Mouse (Mus musculus) mouse embryonic stem cell (cell line): ENCODE measurements around the gene Tmcc2.
"Not testable (repeated sequence)": the region's sequence is repeated elsewhere in the genome, so short reads cannot be mapped to it uniquely, and the experiment has no call there.

Source experiments
- in situ Hi-C, 2 experiments: fragments of 300-500 bp; cut with MboI; formaldehyde crosslinking; loops; 1 replicate in 1 of 2; 3 replicates in 1 of 2; pipeline ENCODE4 v1.14.3; 2019 to 2020; ENCODE audit warnings: low sequenced_read_pairs in 2 of 2, low pct_unique_long_range_greater_than_20kb in 1 of 2, mixed read lengths in 1 of 2; ENCODE audit not compliant: unreplicated experiment in 1 of 2

Tmcc2 gene

GRCm38 (mm10) chr1:132349049-132349448, 42.0 kb downstream of the Tmcc2 start:
- in situ Hi-C loops = not testable (repeated sequence)

DNA sequence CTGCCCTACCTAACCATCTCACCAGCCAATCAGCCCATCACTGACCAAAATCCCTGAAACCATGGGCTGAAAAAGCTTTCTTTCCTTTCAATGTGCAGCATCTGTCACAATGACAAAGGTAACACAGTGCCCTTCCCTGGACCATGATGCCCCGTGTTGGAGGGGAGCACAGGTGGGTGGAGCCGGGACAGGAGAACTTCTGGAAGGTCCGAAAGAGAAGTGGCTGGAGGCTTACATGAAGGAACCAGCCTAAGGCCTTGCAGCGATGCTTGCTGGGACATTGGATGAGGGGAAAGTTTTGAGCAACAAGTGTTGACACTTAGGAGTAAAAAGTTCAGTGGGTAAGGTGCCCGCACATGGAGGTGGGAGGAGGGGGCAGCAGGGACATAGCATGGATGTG, 42.7 kb downstream of the Tmcc2 start:
- in situ Hi-C loops = no loop called here

GRCm38 (mm10) chr1:132346951-132347350, 44.1 kb downstream of the Tmcc2 start:
- in situ Hi-C loops = no loop called here

DNA sequence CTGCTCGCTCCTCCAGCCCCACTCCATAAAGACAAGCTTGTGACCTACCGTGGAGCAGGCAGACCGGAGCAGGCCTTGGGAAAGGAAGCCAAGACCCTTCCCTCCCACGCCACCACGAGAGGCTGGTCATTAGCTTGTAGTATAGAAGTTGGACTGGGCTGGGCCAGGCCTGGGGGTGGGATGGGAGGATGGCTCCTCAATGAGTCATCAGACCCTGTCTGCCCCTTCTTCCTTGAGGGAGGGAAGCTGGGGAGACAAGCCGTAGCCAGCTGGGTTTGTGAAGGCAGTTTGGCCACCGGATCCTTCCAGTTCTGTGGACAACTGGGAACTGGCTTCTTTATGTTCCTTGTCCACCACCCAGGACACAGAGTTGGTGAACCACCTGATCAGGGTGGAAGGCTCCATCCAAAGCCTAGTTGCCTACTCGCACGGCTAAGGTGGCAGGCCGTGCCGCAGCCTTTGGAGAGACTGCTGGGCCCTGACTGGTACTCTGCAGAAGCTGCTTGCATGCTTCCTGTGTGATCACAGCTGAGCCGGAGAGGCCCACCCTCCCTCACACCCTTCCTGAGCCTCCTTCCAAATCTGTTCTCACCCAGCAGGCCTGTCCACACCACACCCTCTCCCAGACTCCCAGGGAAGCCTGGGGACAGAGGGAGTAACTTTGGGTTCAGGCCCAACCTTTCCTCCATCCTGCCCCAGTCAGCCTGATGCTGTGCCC, 44.8 kb downstream of the Tmcc2 start:
- in situ Hi-C loops = no loop called here

DNA sequence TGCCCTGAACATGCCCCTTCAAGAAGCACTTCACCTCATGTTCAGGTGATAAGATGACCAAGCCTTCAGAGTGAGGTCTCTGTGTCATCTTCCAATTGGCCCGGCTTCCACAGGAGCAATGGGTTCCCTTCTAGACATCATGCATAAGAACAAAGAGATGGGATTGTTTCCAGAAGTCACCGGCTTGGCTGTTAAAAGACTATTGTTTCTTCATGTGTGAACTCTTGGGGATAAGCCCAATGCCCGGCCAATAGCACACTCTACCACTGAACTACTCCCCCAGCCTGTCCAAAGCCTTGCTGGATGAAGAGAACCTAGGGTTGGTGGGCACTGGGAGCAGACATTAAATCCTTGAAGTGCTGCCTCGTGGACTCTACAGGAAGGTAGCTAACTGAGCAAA, 45.6 kb downstream of the Tmcc2 start:
- in situ Hi-C loops = no loop called here

DNA sequence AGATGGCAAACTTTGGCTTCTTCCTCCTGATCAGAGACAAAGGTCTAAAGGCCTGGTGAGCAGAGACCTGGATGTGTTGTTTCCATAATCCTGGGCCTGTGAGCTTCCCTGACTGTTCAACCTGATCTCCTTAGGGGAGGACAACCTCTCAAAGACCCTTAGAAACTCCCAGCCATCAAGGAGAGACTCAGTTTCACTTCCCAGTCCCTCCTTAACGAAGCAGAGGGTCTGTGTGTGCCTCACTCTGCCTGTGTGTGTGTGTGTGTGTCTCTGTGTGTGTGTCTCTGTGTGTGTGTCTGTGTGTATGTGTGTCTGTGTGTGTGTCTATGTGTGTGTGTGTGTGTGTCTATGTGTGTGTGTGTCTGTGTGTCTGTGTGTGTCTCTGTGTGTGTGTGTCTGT, 47.4 kb downstream of the Tmcc2 start:
- in situ Hi-C loops = no loop called here

DNA sequence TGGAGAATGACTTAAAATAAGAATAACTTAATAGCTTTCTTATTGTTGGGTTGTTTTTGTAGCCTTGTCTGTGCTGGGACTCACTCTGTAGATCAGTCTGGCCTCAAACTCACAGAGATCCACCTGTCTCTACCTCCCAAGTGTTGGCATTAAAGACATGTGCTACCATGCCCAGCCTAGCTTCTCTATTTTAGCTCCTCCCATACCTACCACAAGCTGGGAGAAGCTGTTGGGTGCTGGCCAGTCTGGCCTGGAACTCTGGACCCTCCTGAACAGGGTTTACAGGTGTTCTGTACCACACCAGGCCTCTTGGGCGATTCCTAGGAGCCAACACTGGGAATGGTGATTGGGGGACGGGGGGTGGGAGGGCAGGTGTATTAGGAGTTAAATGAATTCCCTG, 47.9 kb downstream of the Tmcc2 start:
- in situ Hi-C loops = no loop called here

DNA sequence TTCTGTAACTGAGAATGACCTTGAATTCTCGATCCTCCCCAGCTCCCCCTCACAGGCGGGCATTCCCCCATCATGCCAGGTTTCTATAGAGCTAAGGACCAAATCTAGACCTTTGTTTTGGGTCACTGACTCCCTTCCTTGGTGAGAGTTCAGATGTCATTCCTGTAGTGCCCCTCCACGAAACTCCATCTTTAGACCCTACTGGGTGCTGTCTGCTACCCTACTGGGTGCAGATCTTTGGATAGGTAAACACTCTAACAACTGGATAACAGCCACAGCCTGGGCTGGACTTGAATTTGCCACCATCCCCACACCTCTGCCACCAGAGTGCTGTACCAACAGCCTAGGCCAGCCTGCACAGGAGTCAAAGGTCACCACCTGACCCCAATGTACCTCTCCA, 48.6 kb downstream of the Tmcc2 start:
- in situ Hi-C loops = no loop called here

- in situ Hi-C loops = no loop called here
Observed at GRCm38 (mm10) chr1:132341731-132342501, 49.2 kb downstream of the Tmcc2 start.

DNA sequence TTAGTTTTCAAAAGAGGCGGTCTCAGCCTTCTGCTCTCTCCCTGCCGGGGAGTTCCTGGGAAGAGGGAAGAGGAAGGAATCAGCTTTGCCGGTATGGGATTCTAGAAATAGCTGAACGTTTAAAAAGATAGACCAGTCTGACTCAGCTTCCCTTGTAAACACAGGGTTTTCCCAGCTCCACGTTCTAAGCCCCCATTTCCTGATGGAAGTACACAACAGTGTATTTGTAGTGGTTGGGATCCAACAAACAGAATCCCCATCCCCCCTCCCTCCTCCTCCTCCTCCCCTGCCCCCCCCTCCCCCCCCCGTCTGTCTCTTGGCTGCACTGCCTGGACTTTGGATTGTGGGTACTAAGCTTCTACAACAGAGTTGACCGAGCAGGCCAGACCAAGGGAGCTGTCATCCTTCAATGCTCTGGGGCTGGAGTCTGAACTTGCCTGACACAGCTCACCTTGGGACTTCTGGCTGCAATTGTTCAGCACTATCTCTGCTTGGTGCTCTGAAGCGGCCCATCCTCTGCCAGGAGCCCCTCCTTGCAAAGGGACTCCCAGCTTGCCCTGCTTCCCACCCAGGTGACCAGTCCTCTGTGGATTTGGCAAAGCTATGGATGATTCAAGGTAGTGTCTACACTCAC, 52.9 kb downstream of the Tmcc2 start:
- in situ Hi-C loops = no loop called here

- in situ Hi-C loops = no loop called here
Observed at GRCm38 (mm10) chr1:132336921-132337320, 54.2 kb downstream of the Tmcc2 start.

- in situ Hi-C loops = no loop called here
Observed at GRCm38 (mm10) chr1:132335378-132335965, 55.6 kb downstream of the Tmcc2 start.

GRCm38 (mm10) chr1:132334178-132334801, 56.8 kb downstream of the Tmcc2 start:
- in situ Hi-C loops = no loop called here

DNA sequence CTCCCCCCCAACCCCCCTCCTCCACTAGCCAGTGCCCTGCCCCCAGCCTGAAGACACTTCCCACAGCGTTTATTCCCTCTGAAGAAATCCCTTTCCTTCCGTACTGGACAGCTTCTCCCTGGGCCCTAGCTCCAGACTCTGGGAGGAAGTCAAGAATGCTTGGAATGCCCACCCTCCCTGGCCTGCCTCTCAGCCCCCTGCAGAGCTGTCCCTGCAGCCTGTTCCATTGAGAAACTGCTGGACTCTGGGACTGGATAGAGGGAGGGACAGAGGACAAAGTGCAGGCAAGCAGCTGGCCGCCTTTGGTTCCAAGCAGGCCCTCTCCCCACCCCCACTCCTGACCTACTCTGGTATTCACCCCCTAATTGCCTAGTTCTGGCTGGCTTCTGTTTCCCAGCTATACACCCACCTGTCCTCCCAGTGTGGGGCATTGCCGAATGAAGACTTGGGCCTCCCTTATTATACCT, 57.4 kb downstream of the Tmcc2 start:
- in situ Hi-C loops = no loop called here

- in situ Hi-C loops = no loop called here
Observed at GRCm38 (mm10) chr1:132333201-132333600, 57.9 kb downstream of the Tmcc2 start.

GRCm38 (mm10) chr1:132331283-132331682, 59.8 kb downstream of the Tmcc2 start:
- in situ Hi-C loops = no loop called here

DNA sequence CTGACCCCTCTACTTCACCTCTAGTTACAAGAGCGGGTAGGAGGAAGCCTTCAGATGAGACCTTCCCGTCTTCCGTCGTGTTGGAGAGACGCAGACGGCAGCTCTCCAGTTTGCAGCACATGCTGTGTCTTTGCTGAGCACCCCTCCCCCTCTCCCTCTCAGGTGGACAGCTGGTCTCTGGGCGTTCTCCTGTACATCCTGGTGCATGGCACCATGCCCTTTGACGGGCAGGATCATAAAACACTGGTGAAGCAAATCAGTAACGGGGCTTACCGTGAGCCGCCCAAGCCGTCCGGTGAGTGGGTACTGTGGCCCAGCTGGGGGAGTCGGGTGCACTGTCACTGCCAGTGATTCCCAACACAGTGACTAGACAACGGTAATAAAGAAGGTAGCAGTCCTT, 60.7 kb downstream of the Tmcc2 start:
- in situ Hi-C loops = no loop called here

DNA sequence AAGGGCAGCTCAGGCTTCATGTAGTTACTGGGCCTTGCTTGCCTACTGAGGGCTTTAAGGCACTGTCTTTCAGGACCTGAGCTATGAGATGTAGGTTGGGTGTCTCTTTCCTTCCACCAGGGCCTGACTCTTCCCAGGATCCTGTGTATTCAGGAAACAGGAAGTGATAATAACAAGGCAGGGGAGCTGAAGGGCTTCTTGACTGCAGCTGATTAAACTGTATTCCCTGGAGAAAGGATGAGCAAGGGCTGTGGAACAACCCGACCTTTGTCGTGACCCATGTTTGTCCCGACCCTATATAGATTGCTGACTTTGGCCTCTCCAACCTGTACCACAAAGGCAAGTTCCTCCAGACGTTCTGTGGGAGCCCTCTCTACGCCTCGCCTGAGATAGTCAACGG, 61.4 kb downstream of the Tmcc2 start:
- in situ Hi-C loops = no loop called here

DNA sequence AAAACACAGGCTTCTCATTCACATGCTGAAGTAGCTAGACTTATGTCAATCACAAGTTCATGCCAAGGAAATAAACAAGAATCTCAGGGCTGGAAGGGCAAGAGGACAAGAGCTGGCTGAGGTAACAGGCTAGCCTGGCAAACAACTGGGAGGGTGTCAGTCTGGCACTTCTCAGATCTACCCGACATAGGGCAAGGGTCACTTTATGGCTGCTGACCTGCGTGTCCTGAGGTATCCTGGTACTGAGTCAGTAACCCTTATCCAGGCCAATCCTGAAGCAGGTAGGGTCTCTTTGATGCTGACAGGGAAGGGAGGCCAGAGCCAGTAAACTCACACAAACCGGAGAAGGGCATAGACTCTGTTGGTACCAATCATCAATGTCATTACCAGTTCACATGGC, 62.5 kb downstream of the Tmcc2 start:
- in situ Hi-C loops = no loop called here
